Mouse (Mus musculus): ENCODE measurements around the gene Ubn2.
"Not testable (repeated sequence)": the region's sequence is repeated elsewhere in the genome, so short reads cannot be mapped to it uniquely, and the experiment has no call there.

The Ubn2 gene

GRCm38 (mm10) chr6:38433261-38434033 is at the start of gene Ubn2:
Ubn2 (plus strand) TSS chr6:38433950.
- DNase-seq (ENCODE audit: low read depth): peak; percentile 99

- DNase-seq (ENCODE audit: low read depth): peak; percentile 71
Measured at GRCm38 (mm10) chr6:38389671-38390070, 44.1 kb upstream of the Ubn2 start.

GRCm38 (mm10) chr6:38432457-38432856 is 1.3 kb upstream of the Ubn2 start:
- DNase-seq (ENCODE audit: low read depth): peak; percentile 23

- peak; percentile 66 for DNase-seq (ENCODE audit: low read depth)
Measured at GRCm38 (mm10) chr6:38434055-38435023, 589 bp downstream of the Ubn2 start.

DNA sequence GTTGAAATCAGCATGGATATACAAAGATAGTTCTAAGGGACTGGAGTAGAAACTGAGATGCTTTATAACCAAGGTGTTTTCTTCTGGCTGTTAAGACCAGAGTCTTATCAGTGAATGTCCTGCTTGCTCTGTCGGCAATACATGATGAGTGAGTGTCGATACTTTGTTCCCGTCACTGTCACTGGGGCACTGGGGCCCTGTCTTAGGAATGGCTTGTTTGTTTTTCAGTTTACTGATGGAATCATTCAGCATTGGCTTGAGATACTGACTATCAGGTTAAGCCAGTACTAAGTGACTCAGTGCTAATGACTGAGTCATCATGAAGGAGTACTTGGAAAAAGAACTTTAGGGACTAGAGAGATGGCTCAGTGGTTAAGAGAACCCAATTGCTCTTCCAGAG is 10.1 kb downstream of the Ubn2 start:
- DNase-seq (ENCODE audit: low read depth): no peak

GRCm38 (mm10) chr6:38448295-38448694 is 14.5 kb downstream of the Ubn2 start:
- no peak for DNase-seq (ENCODE audit: low read depth)

GRCm38 (mm10) chr6:38453049-38453448 is 19.3 kb downstream of the Ubn2 start:
- DNase-seq (ENCODE audit: low read depth): no peak

DNA sequence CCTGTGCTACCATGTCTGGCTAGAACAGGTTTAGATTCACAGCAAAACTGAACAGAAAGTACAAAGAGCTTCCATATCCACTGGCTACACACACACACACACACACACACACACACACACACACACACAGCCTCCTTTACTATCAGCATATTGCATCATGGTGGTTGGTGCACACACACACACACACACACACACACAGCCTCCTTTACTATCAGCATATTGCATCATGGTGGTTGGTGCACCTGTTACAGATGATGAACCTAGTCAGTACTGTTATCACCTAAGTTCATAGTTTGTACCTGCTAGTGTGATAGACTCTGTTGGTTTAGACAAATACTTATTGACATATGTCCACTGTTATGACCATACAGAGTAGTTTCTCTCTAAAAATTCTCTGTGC is 22.7 kb downstream of the Ubn2 start:
- not testable (repeated sequence) for DNase-seq (ENCODE audit: low read depth)

DNA sequence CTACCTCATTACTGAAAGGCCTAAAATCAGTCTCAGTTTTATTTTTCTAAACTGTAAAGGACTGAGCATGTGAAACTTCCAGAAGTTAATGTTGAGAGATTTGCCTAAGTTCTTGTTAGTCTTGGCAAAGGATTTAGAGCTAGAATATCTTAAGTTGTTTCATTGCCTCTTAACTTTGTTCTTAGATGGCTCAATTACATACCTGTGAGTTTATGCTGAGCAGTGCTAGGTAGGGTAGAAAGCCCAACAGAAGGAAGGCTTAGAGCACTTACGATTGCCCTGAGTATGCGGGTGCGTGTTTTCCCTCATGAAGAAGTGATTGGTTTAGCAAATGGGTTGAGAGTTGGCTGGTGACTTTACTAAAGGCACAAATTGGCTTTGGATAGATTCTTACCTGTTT is 24.3 kb downstream of the Ubn2 start:
- no peak for DNase-seq (ENCODE audit: low read depth)

DNA sequence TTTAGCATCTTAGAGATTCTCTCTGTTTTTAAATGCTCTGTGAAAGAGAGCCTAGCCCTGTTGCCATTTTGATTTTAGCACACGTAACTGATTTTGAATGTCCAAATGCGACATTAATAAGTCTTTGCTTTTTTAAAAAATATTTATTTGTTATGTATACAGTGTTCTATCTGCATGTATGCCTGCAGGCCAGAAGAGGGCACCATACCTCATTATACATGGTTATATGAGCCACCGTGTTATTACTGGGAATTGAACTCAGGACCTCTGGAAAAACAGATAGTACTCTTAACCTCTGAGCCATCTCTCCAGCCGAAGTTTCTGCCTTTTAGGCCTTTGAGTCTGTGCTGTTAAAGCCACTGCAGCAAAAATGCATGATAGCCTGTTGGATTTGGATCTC is 35.8 kb downstream of the Ubn2 start:
- DNase-seq (ENCODE audit: low read depth): peak; percentile 37

DNA sequence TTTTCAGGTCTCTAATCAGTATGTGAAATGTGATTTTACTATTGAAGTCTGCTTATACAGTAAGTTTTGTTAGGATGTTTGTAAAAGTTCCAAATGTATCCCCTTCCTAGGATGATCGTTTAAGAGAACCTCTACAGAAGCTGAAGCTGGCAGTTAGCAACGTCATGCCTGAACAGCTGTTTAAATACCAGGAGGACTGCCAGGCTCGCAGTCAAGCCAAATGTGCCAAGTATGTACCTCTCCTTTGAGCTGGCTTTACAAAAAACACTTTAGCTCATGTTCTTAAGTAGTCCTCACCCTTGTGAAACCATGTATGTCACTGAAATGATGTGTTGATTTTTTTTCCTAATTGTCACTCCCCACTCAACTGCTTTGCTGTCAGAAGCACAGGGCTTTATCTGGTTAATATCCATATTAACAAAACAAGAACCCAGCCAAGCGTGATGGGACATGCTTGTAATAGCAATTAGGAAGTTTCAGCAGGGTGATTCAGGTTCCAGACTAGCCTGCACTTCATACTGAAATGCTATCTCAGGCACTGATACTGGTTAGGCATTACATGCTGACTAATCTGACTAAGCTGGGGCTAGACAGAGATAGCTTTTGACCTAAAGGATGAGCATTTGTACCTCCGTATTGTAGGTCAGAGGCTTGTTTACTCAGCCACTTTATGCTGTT is 48.1 kb downstream of the Ubn2 start:
- DNase-seq (ENCODE audit: low read depth): no peak

DNA sequence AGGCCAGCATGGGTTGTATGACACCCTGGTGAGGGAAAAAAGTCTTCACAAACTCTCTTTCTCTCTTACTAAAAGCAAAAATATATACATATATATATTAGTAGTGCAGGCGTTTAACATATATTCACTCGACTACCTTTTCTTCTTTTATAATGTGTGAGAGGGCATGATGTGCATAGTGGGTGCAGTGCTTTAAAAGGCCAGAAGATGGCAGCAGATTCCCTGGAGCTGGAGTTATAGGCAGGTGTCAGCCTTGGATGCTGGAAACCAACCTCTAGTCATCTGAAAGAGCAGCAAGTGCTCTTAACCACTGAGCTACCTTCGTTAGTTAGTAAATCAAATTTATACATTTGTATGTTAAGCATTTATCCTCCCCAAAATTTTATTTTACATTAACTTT is 58.8 kb downstream of the Ubn2 start:
- DNase-seq (ENCODE audit: low read depth): peak; percentile 79

DNA sequence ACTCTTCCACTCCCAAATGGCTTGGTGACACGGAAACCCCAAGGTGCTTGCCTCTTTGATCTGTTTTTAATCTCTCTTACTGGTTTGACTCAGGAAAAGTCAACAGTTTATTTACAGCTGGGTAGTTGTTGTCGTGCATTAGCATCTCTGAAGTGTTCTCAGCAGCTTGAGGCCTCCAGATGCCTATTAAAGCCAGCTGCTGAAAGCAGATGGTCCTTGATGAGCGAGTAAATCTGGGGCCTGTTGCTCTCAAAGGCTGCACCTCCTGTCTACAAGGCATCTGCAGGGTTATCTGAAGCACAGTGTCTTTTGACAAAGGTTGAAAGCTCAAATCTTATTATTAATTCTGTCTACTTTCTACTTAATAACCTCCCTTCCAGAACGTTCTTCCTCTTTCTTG is 61.9 kb downstream of the Ubn2 start:
- no peak for DNase-seq (ENCODE audit: low read depth)

GRCm38 (mm10) chr6:38512096-38512495 is 78.3 kb downstream of the Ubn2 start:
- no peak for DNase-seq (ENCODE audit: low read depth)

DNA sequence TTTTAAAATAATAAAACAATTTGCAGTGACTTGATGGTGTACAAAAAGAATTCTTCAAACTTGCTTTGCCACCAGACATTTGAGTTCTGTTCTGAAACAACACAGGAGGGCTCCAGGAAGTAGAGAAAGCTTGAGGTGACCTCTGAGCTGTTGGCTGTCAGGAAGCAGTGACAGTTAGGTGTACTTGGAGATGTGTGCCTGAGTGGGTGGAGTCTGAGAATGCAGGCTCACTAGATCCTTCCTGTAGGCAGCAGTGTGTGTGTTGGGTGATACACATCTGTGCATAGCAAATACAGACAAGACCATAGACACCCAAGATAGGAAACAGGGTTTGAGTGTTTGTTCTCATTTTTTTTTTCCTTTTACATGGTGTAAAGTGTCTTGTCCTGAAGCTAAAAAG is 79.1 kb downstream of the Ubn2 start:
- peak; percentile 58 for DNase-seq (ENCODE audit: low read depth)

GRCm38 (mm10) chr6:38515201-38515600 is 81.5 kb downstream of the Ubn2 start:
- no peak for DNase-seq (ENCODE audit: low read depth)

DNA sequence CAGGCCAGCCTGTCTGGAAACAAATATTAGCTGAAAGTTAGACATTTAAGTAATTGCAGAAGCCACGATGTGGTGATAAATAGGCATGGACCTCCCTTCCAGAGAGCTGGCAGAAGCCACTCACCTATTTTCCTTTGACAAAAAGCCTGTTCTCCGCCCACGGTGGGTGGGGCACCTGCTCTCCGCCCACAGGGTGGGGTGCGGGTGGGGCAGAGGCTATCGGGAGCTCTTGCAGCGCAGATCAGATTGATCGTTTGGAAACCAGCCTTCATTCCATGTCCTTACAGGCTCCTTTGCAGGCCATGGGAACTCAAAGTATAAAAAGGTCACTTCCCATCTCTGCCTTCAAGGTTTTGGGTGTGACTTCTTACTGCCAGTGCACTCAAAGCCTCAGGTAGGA is 90.1 kb downstream of the Ubn2 start:
- DNase-seq (ENCODE audit: low read depth): peak; percentile 49

DNA sequence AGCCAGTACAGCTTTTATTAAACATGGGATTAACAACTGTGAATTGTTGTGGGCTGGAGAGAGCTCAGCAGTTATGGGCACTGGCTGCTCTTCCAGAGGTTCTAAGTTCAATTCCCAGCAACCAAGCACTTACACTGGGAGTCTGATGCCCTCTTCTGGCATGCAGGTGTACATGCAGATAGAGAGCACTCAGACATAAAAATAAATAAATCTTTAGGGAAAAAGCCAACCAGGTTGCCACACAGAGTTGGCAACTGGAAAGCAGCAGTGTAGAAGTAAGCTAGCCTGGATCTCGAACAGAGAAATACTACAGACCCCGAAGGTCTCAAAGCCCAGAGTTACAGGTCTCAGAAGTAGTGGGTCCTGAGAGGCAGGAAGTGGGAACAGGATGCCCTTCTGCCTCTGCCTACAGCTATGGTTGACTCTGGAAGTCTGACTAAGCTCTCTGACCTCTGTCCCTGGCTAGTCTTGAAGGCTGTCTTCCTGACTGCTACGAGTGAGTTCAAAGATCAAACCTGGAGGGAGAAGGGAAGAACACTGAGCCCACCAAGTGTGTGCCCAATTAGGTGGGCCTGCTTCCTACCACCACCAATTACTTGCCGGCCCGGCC is 97.6 kb downstream of the Ubn2 start:
- DNase-seq (ENCODE audit: low read depth): peak; percentile 73

- no peak for DNase-seq (ENCODE audit: low read depth)
Measured at GRCm38 (mm10) chr6:38532500-38533420, 99.0 kb downstream of the Ubn2 start.

GRCm38 (mm10) chr6:38533428-38534405 is 100.0 kb downstream of the Ubn2 start, which contains the start of gene Fmc1:
Fmc1 (plus strand) TSS chr6:38533502.
- DNase-seq (ENCODE audit: low read depth): peak; percentile 100

Measured in induced T-regulatory cell, adult 2 months (primary cell).